Mouse (Mus musculus) gastrocnemius, postnatal 14 days (tissue): Measurements from ENCODE around the gene Nrde2. TPM values are rescaled to one million over a fixed set of nuclear protein-coding genes. Genes with fewer than 3 reads are reported as not detected.

Experiments
- DNase-seq: peaks from one replicate; pipeline ENCODE4 v3.0.0; 2021; ENCODE audit warnings: mixed read lengths
- intact Hi-C: fragments of 180-260 bp; cut with DNase I; formaldehyde crosslinking; loops from one replicate; pipeline ENCODE4 v1.15.1; 2025; ENCODE audit warnings: low total_unique reads
- total RNA-seq, 2 experiments: library from RNA; stranded (reverse); gene quantifications; 2 replicates each; pipeline ENCODE4 v1.2.3; 2021

Gene Nrde2
- total RNA-seq, 2 experiments from 2014 or later = 7.7 to 9.7 TPM

DNA sequence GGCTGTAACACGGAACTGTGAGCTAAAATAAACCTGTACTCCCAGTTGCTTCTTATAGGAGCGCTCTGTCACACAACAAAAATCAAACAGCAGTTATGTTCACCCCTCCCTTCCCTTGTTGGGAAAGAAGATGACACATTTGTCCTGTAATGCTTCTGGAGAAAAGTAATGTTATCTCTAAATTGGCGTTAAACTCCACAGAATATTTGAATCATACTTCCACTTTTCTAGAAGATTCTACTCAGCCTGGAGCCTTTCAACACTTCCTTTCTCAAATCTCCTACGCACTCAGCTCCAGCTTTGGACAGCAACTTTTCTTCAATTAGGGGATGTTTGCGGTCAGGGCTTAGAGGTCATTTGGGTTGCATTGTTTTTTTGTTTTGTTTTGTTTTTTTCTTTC, 70.2 kb downstream of the Nrde2 start:
- intact Hi-C loops = no loop called here
- no peak for DNase-seq

DNA sequence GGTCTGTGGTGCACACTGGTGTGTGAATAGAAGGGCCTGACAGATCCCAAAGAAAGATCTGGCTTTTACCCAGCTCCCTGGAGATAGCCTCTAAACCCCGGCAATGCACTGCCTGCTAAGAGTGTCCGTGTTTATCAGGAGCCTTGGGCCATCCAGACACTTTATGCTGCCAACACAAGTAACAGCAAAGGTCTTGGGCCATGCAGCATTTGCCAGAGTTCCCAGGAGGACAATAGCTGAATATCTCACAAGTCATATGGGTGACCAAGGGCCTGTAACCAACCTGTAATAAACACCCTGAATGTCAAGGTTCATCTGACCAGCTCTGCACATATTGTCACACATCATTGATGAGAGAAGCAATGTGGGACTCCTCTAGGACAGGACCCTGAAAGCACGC, 71.4 kb downstream of the Nrde2 start:
- intact Hi-C loops = no loop called here
- DNase-seq = no peak

- DNase-seq = peak; percentile 62
- intact Hi-C loops = no loop called here
Measured at GRCm38 (mm10) chr12:100079636-100080286, 79.7 kb downstream of the Nrde2 start.

DNA sequence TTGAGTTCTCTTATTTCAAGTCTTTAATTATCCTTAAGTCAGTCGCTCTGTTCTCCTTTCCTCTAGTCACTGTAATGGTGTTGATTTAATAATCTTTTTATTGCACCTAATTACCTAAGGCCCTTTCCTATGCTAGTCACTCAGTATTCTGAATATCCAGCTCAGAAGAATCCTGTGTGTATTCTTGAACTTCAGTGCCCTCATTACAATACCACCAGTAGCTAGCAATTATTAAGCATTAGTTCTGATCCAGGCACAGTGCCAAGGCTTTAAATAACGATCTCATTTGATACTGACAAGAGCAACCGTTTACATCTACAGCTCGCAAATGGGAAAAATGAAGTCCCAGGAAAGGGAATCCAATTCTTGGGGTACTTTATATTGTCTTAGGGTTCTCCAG, 83.7 kb downstream of the Nrde2 start:
- intact Hi-C loops = no loop called here
- no peak for DNase-seq

Other genes starting within 250 kb of the Nrde2 start
- 1 to 10 TPM in 1 of 2 experiments, under 1 TPM in 1; 0.95 to 1.1 TPM for gene Kcnk13, start 195.2 kb downstream of the Nrde2 start, total RNA-seq
- gene Psmc1, start 49.5 kb downstream of the Nrde2 start, total RNA-seq = 100 to 1,000 TPM; 177 to 181 TPM
- gene Calm1, start 39.8 kb upstream of the Nrde2 start, total RNA-seq = 100 to 1,000 TPM; 380 to 427 TPM